Mouse (Mus musculus) brain, embryonic 14.5 days (tissue): ENCODE results near the gene Dcakd.

ENCODE experiments used
- CTCF ChIP-seq: fragments of 200-500 bp; IDR thresholded peaks from 2 replicates; pipeline ENCODE4 v1.5.1; 2012; ENCODE audit warnings: inconsistent platforms, mild to moderate bottlenecking, moderate library complexity, borderline replicate concordance; ENCODE audit not compliant: insufficient read depth, insufficient read length; ENCODE audit errors: extremely low read depth
- POLR2A ChIP-seq: fragments of 200-500 bp; IDR thresholded peaks from 2 replicates; pipeline ENCODE4 v1.6.1; 2012; ENCODE audit warnings: mild to moderate bottlenecking, inconsistent platforms, borderline replicate concordance; ENCODE audit not compliant: poor library complexity, insufficient read depth, insufficient read length, severe bottlenecking; ENCODE audit errors: extremely low read depth

DNA sequence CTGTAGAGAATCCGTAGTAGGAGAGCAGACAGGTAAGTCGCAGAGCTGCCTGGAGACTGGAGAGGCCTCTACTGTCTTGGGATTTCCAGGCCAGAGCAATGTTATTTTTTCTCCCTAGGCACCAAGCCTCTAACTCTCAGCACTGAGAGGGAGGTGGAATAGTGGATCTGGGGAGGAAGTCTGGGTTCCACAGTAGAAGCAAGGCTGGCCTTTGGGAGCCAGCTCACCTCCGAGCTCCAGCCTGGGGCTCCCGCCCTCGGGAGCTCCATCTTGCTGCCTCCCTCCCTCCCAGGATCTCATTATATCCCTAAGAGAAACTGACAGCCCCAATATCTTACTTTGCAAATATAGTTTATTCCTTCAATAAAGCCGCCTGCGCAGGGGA lies 65.3 kb downstream of the Dcakd start:
- TF ChIP-seq CTCF (no peak), POLR2A (no peak)
